Mouse (Mus musculus) forebrain, embryonic 13.5 days (tissue): ENCODE measurements around the gene Ankrd45. TPM values are rescaled to one million over a fixed set of nuclear protein-coding genes. Genes with fewer than 3 reads are reported as not detected.
A peak's percentile ranks its signal among the peaks of the same experiment; 100 is the strongest.
"Not testable (repeated sequence)": the region's sequence is repeated elsewhere in the genome, so short reads cannot be mapped to it uniquely, and the experiment has no call there.

ENCODE experiments used
- ATAC-seq: fragments of 200-750 bp; cut with Nextera tagmentation; 2 replicates; pipeline ENCODE4 v1.8.0; 2017
- H3K27ac ChIP-seq: fragments of 300-500 bp; sonication (generic); 2 replicates; pipeline ENCODE4 v1.5.1; 2015; ENCODE audit warnings: inconsistent platforms, mild to moderate bottlenecking, moderate library complexity
- H3K27me3 ChIP-seq: fragments of 300-500 bp; sonication (generic); 2 replicates; pipeline ENCODE4 v1.6.1; 2015; ENCODE audit warnings: mild to moderate bottlenecking, inconsistent platforms
- H3K36me3 ChIP-seq: fragments of 300-500 bp; sonication (generic); 2 replicates; pipeline ENCODE4 v1.6.1; 2015; ENCODE audit warnings: mild to moderate bottlenecking, inconsistent platforms; ENCODE audit not compliant: poor library complexity, severe bottlenecking
- H3K4me1 ChIP-seq: fragments of 300-500 bp; sonication (generic); 2 replicates; pipeline ENCODE4 v1.6.1; 2015; ENCODE audit warnings: inconsistent platforms
- H3K4me2 ChIP-seq: fragments of 300-500 bp; sonication (generic); 2 replicates; pipeline ENCODE4 v1.6.1; 2015; ENCODE audit warnings: inconsistent platforms, mild to moderate bottlenecking, moderate library complexity
- H3K4me3 ChIP-seq: fragments of 300-500 bp; sonication (generic); 2 replicates; pipeline ENCODE4 v1.5.1; 2015; ENCODE audit warnings: mild to moderate bottlenecking, inconsistent platforms
- H3K9ac ChIP-seq: fragments of 300-500 bp; sonication (generic); 2 replicates; pipeline ENCODE4 v1.6.1; 2015; ENCODE audit warnings: mild to moderate bottlenecking, inconsistent platforms
- H3K9me3 ChIP-seq: fragments of 300-500 bp; sonication (generic); replicated peaks from 2 replicates; pipeline ENCODE4 v1.6.1; 2016; ENCODE audit warnings: inconsistent platforms
- whole genome bisulfite sequencing: fragments of 180-500 bp; shearing (Covaris S2); methylation state at CpG from one replicate; pipeline ENCODE4 v1.1.7; 2015; 5-methylcytosine and 5-hydroxymethylcytosine counted together
- polyA plus RNA-seq: library from polyadenylated mRNA; unstranded; fragments of >200 nt; fragmentation: Nextera tagmentation; extraction: Ambion mirVana; gene quantifications from 2 replicates; pipeline ENCODE4 v1.2.1, GENCODE M21; 2015

Ankrd45 gene
- polyA plus RNA-seq, 1 experiment from 2014 or later: 13.0 TPM

DNA sequence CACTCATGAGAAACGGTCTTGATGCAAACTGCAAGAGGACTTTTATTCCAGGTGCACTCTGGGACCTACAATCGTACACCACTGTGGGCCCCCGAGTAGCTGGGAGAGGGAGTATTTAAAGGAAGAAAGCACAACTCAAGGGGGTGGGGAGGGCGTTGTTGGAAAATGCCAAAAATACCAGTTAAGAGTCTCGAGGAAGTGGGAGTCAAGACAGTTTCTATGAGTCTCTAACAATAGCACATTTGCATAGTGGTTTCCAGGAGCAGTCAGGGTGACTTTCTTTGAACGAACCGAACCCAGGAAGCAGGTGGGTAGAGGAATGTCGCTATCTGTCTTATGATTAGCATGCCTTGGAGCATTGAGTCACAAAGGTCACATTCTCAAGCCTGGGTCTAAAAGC, 3.1 kb downstream of the Ankrd45 start:
- H3K9me3 ChIP-seq, H3K4me2 ChIP-seq, H3K4me3 ChIP-seq, ATAC-seq, H3K4me1 ChIP-seq, H3K9ac ChIP-seq, H3K27ac ChIP-seq, H3K27me3 ChIP-seq, H3K36me3 ChIP-seq: not testable (repeated sequence)
- WGBS: 86% methylated on average over 8 of the region's 8 CpGs

DNA sequence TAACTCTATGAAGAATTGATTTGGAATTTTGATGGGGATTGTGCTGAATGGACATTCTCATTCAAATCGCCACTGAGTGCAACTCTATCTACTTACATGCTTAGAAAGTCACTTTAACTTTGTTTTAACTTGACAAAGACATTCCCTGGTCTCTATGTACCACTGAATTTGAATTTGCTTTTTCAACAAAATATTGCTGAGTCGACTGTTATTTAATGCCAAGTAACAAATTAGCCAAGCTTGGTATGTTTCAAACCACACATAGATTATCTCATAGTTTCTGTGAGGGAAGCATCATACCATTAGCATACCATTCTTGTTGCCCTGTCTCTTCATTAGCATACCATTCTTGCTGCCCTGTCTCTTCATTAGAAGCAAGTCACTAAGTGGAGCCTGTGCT, 5.4 kb downstream of the Ankrd45 start:
- Histone ChIP-seq H3K4me3 (no peak overlapping the region), H3K4me2 (no peak overlapping the region), H3K9me3 (no peaks in the 10 kb centered on the region), H3K36me3 (no peaks in the 10 kb centered on the region), H3K27ac (no peak overlapping the region), H3K9ac (no peak overlapping the region), H3K27me3 (no peaks in the 10 kb centered on the region), H3K4me1 (no peaks in the 10 kb centered on the region)
- ATAC-seq: no peak
- 75% methylated on average over 2 of the region's 2 CpGs for WGBS

DNA sequence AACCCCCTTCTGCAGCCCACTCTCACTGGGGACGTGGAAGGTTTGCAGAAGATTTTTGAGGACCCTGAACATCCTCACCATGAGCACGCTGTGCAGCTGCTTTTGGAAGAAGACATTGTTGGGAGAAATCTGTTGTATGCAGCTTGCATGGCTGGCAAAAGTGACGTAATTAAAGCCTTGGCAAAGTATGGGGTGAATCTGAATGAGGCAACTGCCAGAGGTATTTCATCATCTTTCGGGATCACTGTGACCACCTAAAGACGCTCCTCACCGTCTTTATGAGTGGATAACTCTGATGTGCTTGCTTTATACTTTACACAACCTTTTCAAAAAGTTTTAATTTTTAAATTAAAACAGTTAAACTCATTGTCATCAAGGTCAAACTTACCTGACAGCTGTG, 8.6 kb downstream of the Ankrd45 start:
- no peak overlapping the region for H3K9ac ChIP-seq
- no peaks in the 10 kb centered on the region for H3K4me1 ChIP-seq
- WGBS: 50% methylated on average over 6 of the region's 6 CpGs
- H3K27me3 ChIP-seq: no peaks in the 10 kb centered on the region
- ATAC-seq: no peak
- no peak overlapping the region for H3K4me3 ChIP-seq
- no peaks in the 10 kb centered on the region for H3K36me3 ChIP-seq
- no peak overlapping the region for H3K27ac ChIP-seq
- peak overlapping the region; percentile 38; the same call in 1 of the 2 replicates for H3K4me2 ChIP-seq
- H3K9me3 ChIP-seq: no peaks in the 10 kb centered on the region

DNA sequence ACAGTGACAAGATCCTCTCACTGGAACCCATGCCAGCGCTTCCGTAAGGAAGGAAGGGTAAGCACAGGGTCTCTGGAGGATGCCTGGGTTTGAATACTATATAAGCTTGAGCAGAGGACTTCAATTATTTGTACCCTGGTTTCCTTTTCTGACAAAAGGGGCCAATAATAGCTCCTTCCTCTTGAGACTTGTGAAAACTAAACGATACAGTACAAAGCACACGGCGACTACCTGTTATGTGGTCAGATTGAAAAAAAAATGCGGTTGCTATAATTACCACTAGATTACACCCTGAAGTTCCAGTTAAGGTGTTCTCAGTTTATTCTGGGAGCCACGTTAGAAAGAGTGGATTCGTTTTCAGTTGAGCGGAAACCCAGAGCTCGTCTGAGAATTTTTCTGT, 14.1 kb downstream of the Ankrd45 start:
- ATAC-seq: no peak
- 78% methylated on average over 10 of the region's 10 CpGs for WGBS
- Histone ChIP-seq H3K4me3 (no peak overlapping the region), H3K9ac (no peak overlapping the region), H3K4me1 (no peaks in the 10 kb centered on the region), H3K27me3 (no peaks in the 10 kb centered on the region), H3K36me3 (no peaks in the 10 kb centered on the region), H3K4me2 (no peak overlapping the region), H3K27ac (no peak overlapping the region), H3K9me3 (no peaks in the 10 kb centered on the region)

DNA sequence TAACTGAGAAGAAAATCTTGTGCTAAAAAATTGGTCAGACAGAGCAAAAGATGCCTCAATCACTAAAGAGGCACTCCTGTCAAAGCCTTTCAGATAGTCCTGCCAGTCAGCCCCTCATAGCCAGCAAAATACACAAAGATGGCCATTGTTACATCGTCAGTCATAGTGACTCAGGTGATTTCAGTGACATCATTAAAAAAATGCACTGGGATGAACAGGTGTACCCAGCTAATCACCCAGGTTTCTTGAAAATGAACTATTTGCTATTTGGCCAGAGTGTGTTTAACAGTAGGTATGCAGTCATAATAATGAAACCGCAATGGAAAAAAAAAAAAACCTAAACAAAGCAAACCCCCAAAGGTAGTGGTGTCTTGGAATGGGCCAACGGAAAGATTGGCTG, 16.7 kb downstream of the Ankrd45 start, which contains the start of gene Tex50:
TSS of gene Tex50 (minus strand) at position 101 of the 400 bp plus-strand sequence.
- H3K4me1 ChIP-seq: no peaks in the 10 kb centered on the region
- H3K27ac ChIP-seq: no peak within 1 kb of the TSS
- H3K27me3 ChIP-seq: no peaks in the 10 kb centered on the region
- H3K4me2 ChIP-seq: no peak within 1 kb of the TSS
- WGBS: 87% methylated on average over 3 of the region's 3 CpGs
- H3K36me3 ChIP-seq: 0 out of 2 replicates have a peak, but pooled peaks cover 2% of the 10 kb centered on the region
- H3K9ac ChIP-seq: no peak within 1 kb of the TSS
- no peak within 1 kb of the TSS for H3K4me3 ChIP-seq
- ATAC-seq: no peak
- H3K9me3 ChIP-seq: no peaks in the 10 kb centered on the region

DNA sequence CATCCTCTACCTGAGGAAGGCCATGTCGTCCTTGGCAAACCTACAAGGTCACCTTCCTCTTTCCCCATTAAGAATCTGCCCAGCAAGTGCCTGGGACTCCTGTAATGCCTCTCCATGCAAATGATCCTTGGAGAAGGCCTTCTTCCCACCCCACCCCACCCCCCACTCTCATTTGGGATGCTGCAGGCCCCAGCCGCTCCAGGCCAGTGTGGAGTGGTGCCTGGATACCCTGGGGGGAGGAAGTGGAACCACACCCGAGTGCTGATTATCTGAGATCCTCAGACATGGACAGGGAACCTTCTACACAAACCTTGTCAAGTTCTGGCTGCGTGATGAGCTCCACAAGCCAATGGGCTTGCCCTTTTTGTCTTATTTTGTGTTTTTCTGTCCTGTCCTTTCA, 17.8 kb downstream of the Ankrd45 start:
- no peaks in the 10 kb centered on the region for H3K9me3 ChIP-seq
- no peak for ATAC-seq
- WGBS: 66% methylated on average over 4 of the region's 4 CpGs

GRCm38 (mm10) chr1:161170651-161171050, 28.2 kb downstream of the Ankrd45 start:
- Histone ChIP-seq H3K36me3 (no peaks in the 10 kb centered on the region), H3K9ac (peak overlapping the region; percentile 60), H3K27me3 (peaks cover 35% of the 10 kb centered on the region), H3K9me3 (no peaks in the 10 kb centered on the region), H3K4me1 (no peaks in the 10 kb centered on the region), H3K27ac (no peak overlapping the region), H3K4me2 (peak overlapping the region; percentile 76), H3K4me3 (peak overlapping the region; percentile 51)
- ATAC-seq: peak; percentile 97
- WGBS: 1% methylated on average over 40 of the region's 40 CpGs

More for the DNA sequence above, 17.8 kb downstream of the Ankrd45 start:
- Histone ChIP-seq H3K4me1 (no peaks in the 10 kb centered on the region), H3K27ac (no peak overlapping the region), H3K4me3 (no peak overlapping the region), H3K4me2 (no peak overlapping the region), H3K36me3 (0 out of 2 replicates have a peak, but pooled peaks cover 2% of the 10 kb centered on the region), H3K27me3 (no peaks in the 10 kb centered on the region), H3K9ac (no peak overlapping the region)

- Histone ChIP-seq H3K36me3 (no peaks in the 10 kb centered on the region), H3K4me1 (no peaks in the 10 kb centered on the region), H3K9me3 (peaks cover 9% of the 10 kb centered on the region; the same call in 1 of the 2 replicates), H3K9ac (no peak overlapping the region), H3K4me3 (no peak overlapping the region), H3K27ac (no peak overlapping the region), H3K27me3 (no peaks in the 10 kb centered on the region), H3K4me2 (no peak overlapping the region)
- whole genome bisulfite sequencing: 46% methylated on average over 8 of the region's 8 CpGs
- ATAC-seq: no peak
Observed at GRCm38 (mm10) chr1:161180674-161181073, 38.2 kb downstream of the Ankrd45 start.

DNA sequence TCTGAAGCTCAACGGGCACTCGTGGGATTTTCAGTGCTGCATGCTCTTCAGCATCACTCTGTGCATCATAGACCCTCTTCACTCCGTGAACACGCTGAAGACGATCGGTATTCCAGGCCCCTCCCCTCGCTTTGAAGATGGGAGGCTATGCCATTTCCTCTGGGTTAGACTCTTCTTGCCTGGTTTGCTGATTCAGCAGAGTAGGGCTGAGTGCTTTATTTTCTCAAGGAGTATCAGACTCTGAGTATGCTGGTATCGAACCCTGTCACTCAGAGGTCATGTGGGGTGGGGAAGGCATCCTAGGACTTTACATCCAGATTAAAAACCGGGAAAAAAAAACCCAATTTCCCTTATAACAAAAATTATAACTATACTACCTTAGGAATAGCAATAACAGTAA, 39.9 kb downstream of the Ankrd45 start:
- 89% methylated on average over 9 of the region's 9 CpGs for WGBS
- H3K4me3 ChIP-seq: no peak overlapping the region
- no peaks in the 10 kb centered on the region for H3K36me3 ChIP-seq
- peaks cover 9% of the 10 kb centered on the region; the same call in 1 of the 2 replicates for H3K9me3 ChIP-seq
- H3K4me1 ChIP-seq: no peaks in the 10 kb centered on the region
- no peak overlapping the region for H3K27ac ChIP-seq
- no peaks in the 10 kb centered on the region for H3K27me3 ChIP-seq
- ATAC-seq: no peak
- no peak overlapping the region for H3K4me2 ChIP-seq
- H3K9ac ChIP-seq: no peak overlapping the region

GRCm38 (mm10) chr1:161183677-161184076, 41.2 kb downstream of the Ankrd45 start:
- peaks cover 7% of the 10 kb centered on the region; the same call in 1 of the 2 replicates for H3K9me3 ChIP-seq
- H3K27me3 ChIP-seq: no peaks in the 10 kb centered on the region
- H3K4me3 ChIP-seq: no peak overlapping the region
- H3K4me1 ChIP-seq: no peaks in the 10 kb centered on the region
- 76% methylated on average over 9 of the region's 9 CpGs for whole genome bisulfite sequencing
- H3K9ac ChIP-seq: no peak overlapping the region
- no peak overlapping the region for H3K4me2 ChIP-seq
- ATAC-seq: no peak
- no peak overlapping the region for H3K27ac ChIP-seq
- no peaks in the 10 kb centered on the region for H3K36me3 ChIP-seq

- Histone ChIP-seq H3K4me2 (no peak overlapping the region), H3K9ac (no peak overlapping the region), H3K4me3 (no peak overlapping the region), H3K27me3 (no peaks in the 10 kb centered on the region), H3K27ac (no peak overlapping the region), H3K9me3 (no peaks in the 10 kb centered on the region; the same call in 1 of the 2 replicates), H3K4me1 (no peaks in the 10 kb centered on the region), H3K36me3 (no peaks in the 10 kb centered on the region)
- 81% methylated on average over 3 of the region's 3 CpGs for WGBS
- ATAC-seq: no peak
Observed at GRCm38 (mm10) chr1:161185431-161185830, 42.9 kb downstream of the Ankrd45 start.

GRCm38 (mm10) chr1:161190253-161190910, 47.9 kb downstream of the Ankrd45 start:
- peaks cover 12% of the 10 kb centered on the region; the same call in 1 of the 2 replicates for H3K4me1 ChIP-seq
- no peaks in the 10 kb centered on the region; the same call in 1 of the 2 replicates for H3K9me3 ChIP-seq
- no peak overlapping the region for H3K9ac ChIP-seq
- no peak for ATAC-seq
- no peak overlapping the region for H3K27ac ChIP-seq
- H3K4me3 ChIP-seq: no peak overlapping the region
- no peaks in the 10 kb centered on the region for H3K36me3 ChIP-seq
- no peaks in the 10 kb centered on the region for H3K27me3 ChIP-seq
- WGBS: 79% methylated on average over 9 of the region's 9 CpGs
- H3K4me2 ChIP-seq: no peak overlapping the region
